Mouse (Mus musculus): ENCODE measurements around the gene Cpm. TPM values are rescaled to one million over a fixed set of nuclear protein-coding genes. Genes with fewer than 3 reads are reported as not detected.

The Cpm gene
- total RNA-seq, 2 experiments from 2014 or later: 20.3 to 33.2 TPM

DNA sequence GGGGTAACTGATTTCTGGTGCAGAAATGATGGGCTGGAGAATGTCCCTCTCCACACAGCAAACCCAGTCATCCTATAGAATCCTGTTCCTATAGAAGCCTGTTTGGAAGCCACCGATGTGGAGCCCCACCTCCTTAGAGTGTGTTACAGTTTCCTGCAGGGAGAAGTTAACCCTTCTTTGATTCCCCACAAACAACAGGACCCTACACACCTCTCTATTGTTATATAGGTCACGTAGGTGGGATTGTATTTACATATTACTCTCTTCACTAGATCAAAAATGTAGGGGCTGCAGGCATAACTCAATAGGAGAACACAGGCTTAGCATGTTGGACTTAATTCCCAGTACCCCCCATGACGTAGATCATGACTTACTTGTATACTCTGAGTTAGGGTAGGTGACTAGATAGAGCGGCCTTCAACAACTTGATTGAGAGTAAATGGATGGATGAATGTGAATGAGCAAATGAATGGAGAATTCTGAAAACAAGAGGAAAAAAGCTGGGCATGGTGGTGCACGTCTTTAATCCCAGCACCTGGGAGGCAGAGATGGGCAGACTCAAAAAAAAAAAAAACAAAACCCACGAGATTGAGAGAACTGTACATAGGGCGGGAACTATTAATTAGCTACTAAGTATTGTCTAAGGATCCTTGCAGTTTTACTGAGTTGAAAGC, 27.8 kb downstream of the Cpm start:
- DNase-seq (ENCODE audit: low spot score in 2 of 2): no peak

DNA sequence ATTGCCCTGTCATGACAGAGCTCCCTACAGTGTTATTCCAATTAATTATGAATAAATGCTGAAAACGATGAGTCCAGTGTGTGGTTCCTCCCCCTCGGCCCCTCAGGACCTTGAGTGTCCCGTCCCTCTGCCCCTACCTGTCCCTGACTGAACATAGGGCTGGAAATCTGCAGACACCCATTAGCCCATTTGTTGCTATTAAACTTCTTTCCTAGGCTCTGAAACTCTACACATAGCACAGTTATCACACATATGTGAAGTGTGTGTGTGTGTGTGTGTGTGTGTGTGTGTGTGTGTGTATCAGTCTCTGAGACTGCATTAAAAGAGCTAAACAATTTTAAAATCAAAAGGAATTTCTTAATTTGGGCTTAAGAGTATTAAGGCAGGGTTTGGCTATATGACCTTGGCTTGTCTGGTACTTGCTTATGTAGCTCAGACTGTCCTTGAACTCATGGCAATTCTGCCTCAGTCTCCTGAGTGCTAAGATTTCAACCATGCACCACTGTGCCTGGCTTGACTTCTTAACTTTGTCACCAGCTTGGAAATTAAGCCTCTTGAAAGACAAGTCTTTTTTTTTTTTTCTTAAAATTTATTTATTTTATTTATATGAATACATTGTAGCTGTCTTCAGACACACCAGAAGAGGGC, 28.5 kb downstream of the Cpm start:
- DNase-seq (ENCODE audit: low spot score in 2 of 2): no peak

DNA sequence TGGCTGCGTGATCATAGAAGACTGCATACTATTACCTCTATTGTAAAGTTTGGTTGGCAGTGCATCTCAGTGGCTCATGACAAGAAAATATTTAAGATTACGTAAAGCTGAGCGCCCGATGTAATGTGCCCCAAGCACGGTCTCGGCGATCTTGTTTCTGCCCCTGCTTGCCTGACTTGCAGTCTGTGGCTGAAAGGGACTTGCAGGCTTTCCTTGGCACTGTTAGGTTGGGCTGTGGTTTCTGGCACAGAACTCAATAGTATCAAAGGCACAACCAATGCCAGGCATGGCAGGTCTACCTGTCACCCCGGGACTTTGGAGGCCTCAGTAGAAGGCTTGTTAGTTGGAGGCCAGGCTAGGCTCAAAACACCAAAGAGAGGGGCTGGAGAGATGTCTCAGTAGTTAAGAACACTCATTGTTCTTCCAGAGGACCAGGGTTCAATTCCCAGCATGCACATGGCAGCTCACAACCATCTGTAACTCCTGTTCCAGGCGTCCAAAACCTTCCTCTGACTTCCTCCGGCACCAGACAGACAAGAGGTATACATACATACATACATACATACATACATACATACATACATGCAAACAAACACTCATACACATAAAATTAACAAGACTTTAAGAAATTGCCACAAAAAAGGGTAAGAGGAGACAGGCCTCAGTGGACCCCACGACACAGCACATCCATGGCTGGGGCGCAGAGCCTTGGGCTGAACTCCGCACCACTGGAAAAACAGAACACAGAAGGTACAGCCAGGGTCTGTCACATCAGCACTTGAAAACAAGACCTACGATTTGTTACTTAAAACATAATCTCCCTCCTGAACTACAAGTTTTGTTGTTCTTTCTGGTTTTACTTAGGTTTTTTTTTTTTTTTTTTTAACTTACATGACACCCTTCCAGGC, 29.5 kb downstream of the Cpm start:
- DNase-seq (ENCODE audit: low spot score in 2 of 2): no peak

DNA sequence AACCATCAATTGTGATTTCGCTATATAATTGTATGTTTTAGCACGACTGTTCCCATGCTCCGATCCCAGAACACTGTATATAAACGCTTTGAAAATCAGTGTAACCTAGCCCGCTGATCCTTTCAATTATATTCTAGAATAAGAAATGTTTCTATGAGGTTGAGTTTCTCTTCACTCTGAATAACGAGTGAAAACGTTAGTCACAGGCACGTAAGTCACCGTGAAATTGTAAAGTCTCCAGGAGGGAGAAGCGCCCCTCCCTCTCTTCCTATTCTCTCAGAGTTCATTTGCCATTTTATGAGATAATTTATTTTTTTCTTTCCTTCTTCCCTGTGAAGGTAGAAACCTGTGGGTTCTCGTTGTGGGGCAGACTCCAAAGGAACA, 30.1 kb downstream of the Cpm start:
- no peak for DNase-seq (ENCODE audit: low spot score in 2 of 2)

DNA sequence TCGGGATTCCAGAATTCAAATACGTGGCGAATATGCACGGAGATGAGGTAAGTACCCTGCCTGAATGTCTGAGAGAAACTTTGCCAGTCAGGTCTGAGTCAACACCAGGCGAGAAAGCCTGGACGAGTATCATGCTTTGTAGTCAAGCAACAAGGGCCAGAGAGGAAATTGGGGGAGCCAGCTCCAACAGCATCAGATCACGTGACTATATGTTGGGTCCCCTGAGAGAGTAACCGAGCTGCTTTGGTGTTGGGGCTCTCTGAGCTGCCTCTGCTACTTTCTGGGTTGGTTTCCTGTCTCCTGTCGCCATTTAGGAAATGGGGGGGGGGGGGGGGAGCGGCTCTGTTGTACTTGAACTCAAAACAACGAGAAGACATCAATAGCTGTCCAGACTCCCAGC, 30.5 kb downstream of the Cpm start:
- DNase-seq (ENCODE audit: low spot score in 2 of 2): no peak

DNA sequence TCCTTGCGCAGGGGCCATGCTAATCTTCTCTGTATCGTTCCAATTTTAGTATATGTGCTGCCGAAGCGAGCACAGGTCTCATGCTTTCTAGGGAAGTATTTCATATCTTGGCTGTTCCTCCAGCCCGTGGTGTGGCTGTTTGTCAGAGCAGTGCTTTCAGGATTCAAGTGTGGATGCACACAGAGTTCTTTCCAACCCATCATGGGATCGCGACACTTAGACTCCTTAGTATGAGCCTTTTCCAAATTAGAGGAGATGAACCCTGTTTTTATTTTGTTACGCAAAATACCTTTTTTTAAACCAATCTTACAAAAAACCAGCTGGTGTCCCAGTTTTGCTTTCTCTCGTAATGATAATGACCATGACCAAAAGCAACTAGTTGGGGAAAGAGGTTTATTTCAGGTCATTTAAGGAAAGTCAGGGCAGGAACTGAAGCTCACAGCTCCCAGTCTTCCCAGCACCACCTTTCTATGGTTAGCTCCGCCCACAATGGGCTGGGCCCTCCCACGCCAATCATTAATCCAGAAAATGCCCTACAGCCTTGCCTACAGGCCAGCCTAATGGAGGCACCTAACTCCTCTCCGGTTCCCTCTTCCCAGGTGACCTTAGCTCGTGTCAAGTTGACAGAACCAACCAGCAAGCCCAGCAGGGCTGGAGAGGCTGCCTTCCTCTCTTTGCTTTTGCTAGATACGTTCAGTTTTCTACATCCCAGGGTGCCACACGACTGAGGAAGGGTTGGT, 33.2 kb downstream of the Cpm start:
- no peak for DNase-seq (ENCODE audit: low spot score in 2 of 2)

DNA sequence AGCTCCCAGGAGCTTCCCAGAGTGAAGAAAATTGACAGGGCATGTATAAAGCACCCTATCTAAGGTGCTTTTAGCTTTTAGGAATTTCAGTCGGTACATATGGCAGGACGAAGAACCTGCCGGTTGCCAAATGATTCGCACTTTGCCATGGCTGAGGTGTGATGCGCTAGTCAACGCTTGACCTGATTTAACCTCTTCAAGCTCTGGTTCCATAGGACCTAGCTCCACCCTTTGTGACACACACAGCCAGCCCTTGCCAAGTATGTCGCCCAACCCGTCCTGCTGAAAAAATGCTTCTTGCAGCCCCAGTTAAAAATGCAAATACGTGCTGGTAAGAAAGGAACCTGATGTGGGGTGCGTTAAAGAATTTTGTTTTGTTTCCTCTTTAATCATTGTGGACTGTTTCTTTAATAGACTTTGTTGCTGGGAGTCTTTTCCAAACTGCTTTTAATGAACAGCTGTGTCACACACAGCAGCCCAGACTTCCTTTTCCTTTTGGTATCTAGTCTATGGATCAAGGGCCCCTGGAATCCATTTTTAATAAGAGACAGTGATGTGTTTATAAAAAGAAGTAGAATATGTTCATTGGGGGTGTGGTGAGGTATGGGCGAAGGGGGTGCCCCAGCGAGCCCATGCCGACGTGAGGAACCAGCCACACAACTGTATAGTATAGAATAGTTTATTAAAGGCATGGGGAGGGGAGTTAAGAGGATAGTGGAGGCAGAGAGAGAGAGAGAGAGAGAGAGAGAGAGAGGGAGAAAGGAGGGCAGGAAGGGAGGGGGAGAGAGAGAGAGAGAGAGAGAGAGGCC, 34.0 kb downstream of the Cpm start:
- no peak for DNase-seq (ENCODE audit: low spot score in 2 of 2)

DNA sequence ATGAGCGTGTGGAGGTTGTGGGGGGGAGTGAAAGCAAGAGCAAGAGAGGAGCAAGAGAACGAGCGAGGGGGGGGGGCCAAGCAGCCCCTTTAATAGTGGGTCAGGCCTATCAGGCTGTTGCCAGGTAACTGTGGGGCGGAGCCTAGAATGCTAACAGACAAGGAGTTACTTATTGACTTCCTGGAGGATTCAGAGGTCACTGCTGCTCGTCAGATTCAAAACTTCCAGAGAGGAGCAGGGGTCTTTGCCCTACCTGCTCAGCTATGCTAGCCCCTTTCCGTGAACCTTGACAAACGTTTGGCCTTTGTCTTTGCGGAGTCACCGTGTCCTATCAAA, 34.5 kb downstream of the Cpm start:
- no peak for DNase-seq (ENCODE audit: low spot score in 2 of 2)

DNA sequence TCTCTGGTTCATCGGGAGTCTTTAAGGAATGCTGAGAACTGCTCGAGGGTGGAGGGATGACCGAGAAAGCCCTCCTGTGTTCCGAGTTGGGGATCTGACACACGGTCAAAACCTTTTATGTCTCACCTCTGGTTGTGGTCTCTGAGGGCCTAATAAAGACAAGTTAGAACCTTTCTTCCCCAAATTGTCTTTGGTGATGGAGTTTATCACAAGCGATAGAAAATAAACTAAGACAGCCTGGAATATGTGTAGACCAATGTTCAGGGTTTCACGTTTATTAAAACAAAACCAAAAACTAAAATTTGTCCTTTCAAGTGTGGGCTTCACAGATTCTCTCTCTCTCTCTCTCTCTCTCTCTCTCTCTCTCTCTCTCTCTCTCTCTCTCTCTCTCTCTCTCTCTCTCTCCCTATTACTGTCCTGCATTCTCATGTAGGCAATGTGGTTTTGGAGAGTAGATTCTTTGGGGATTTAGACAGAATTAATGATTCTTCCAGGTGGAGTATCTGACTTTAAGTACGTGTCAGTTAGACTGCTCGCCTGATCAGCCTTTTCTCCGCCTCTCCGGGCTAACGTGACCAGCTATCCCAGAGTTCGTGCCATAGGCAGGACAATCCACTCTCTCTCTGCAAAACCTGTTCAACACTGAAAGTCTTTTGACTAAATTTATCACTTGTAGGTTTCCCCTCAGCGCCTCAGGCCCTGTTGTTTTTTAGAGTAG, 35.1 kb downstream of the Cpm start:
- DNase-seq (ENCODE audit: low spot score in 2 of 2): no peak

DNA sequence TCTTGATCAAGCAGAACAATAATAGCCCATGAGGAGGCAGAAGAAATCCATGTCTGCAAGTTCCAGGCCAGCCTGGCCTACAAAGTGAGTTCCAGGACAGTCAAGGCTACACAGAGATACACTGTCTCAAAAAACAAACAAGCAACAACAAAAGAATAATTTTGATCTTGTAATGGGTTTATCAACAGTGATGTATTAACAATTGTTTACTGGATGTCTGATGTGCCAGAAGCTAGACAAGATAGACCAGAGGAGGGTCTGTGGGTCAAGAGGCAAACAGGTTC, 35.6 kb downstream of the Cpm start:
- DNase-seq (ENCODE audit: low spot score in 2 of 2): no peak

DNA sequence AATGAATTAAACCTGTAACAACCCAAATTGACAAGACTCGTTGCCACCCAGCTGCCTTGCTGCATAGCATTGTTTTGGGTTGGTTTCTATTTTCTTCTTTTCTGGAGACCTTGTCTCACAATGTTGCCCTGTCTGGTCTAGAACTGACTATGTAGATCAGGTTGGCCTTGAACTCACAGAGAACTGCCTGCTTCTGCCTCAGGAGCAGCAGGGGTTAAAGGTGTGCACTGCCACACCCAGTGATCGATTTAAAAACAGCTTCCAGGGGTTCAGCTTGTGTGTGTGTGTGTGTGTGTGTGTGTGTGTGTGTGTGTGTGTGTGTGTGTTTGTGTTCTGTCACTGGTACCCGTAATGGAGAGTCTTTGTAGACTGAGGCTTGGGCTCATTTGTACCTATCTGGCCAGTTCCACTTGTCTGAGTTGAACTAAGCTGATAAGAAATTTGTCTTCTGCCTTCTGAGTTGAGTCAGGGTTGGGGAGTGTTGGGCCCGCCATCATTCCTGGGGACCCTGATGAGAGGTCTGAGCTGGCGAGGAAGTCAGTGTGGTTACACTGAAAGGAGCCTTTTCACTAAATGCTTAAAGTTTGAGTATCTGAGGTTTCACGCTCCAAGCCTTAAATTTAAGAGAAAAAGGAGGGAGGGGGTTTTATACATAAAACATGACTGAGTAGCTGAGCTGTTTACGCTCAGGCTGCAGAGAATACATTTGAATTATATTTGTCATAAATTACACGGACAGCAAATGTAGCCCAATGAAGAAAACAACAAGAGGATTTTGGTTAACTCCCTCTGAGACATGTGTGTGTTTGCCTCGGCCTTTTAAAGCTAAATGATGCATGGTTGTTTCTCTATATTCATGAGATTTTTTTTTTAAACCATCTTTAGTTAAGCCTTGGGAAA, 36.3 kb downstream of the Cpm start:
- DNase-seq (ENCODE audit: low spot score in 2 of 2): no peak

DNA sequence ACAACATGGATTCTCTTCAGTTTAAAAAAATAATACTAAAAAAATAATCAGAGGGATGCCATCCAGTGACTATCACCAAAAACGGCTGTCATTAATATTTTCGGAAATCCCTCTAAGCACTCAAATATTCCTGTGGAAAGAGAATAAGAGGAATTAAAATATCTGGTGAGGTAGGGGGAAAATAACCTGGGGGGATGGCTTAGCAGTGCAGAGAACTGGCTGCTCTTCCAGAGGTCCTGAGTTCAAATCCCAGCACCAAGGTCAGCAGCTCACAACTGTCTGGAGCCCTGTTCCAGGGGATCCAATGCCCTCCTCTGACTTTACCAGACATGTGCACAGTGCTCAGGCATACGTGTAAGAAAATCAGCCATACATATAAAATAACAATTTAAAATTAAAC, 37.1 kb downstream of the Cpm start:
- no peak for DNase-seq (ENCODE audit: low spot score in 2 of 2)

DNA sequence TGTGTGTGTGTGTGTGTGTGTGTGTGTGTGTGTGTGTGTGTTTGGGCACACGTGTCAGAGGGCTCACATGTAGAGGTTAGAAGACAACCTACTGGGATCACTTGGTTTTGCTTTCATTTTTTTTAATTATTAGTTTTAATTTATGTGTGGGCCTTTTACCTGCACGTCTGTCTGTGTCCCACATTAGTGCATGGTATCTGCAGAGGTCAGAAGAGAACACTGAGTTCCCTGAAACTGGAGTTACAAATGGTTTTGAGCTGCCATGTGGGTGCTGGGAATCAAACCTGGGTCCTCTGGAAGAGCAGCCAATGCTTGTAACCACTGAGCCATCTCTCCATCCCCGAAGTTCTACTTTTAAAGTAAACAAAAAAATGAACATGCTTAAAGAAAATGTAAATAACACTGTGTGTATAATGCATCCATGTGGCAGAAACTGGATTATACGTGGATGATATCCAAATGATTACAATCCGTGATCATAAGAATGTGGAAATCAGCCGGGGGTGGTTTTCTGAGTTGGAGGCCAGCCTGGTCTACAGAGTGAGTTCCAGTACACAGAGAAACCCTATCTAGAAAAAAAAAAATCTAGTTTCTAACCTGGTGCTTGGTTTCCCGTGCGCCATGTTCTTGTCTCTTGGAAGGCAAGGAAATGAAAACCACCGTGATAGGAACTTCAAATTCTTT, 37.8 kb downstream of the Cpm start:
- DNase-seq (ENCODE audit: low spot score in 2 of 2): no peak

DNA sequence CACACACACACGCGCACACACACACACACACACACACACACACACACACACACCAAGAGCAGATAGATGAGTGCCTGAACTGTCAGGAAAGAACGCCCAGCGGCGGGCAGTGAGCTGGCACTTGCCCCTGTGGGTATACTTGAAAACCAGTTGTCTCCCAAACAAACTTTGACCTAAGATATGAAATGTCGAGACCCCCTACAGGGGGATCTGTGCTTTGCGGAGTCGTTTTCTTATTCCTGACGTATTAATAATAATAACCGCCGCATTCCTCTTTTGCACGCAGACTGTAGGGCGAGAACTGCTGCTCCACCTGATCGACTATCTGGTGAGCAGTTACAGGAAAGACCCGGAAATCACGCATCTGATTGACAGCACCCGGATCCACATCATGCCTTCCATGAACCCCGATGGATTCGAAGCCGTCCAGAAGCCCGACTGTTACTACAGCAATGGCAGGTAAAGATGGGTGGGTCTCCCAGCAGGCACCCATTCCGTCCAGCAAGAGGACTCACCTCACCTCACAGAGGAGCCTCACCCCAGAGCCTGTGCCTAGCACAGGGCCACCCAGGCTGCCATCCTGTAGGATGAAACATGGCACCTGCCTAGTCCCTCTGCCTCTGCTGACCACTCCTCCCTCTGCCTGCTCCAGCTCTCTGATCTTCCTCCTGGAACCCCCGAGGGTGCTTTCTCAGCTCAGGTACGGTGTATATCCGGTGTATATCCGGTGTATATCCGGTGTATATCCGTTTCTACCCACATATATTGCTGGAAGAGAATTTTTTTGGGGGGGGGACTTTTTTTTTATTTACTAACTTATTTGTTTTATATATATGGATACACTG, 38.6 kb downstream of the Cpm start:
- DNase-seq (ENCODE audit: low spot score in 2 of 2): no peak

DNA sequence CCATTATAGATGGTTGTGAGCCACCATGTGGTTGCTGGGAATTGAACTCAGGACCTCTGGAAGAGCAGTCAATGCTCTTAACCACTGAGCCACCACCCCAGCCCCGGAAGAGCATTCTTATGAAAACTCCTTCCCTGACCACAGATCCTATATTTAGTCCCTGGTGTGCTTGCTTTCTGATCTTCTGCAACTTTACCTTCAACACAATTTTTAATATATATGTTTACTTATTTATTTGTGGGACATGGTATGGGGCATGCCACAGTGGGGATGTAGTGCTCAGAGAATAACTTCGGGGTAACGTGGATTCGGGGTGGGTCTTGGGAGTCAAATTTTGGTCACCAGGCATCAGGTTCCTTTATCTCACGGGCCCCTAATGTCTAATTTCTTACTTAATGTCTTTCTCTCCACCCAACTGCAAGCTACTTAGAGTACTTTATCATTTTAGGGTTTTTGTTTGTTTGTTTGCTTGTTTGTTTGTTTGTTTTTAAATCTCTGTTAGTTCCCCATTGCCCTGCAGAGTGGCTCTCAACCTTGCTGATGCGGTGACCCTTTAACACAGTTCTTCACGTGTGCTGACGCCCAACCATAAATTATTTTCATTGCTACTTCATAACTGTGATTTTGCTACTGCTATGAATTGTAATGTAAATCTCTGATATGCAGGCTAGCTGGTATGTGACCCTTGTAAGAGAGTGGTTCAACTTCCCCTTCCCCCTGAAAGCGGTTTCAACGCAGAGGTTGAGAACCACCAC, 39.4 kb downstream of the Cpm start:
- DNase-seq (ENCODE audit: low spot score in 2 of 2): no peak

DNA sequence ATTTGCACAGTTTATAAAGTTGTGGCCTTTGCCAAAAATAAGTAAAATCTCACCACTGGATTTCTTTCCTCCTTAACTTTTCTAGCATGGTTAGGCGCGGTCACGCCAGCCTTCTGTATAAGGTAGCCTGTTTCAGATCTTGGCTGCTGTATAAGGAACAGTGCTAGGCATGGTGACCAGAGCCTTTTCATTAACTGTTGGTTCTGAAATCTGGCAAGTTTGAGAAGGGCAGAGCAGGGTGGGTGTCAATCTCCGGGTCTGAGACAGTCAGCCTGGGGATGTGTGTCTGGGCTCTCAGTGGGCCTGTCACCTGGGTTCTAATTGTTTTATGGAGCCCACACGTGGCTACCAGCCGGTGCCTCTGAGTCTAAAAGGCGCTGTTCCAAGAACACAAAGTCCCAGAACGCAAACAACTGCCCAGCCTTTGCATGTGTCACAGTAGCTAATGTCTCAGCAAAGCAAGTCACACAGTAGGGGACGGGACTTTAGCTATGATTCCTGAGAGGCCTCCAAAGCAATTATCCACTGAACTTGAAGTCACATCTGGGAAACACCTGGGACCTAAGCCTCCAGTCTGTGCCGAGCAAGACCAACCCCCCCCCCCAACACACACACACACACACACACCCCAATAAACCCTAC, 40.3 kb downstream of the Cpm start:
- DNase-seq (ENCODE audit: low spot score in 2 of 2): no peak

DNA sequence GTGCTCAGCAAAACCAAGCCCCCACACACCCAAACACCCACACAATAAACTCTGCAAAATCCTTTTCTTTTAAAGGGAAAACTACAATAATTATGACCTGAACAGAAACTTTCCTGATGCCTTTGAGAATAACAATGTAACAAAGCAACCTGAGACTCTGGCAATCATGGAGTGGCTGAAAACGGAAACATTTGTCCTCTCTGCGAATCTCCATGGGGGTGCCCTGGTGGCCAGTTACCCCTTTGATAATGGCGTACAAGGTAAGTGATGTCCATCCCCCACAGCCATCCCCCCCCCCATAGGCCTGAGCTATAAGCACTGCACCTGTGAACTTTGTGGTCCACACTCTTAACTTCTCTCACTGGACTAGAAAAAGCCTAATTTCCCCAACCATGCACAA, 40.8 kb downstream of the Cpm start:
- DNase-seq (ENCODE audit: low spot score in 2 of 2): no peak
